27 mouse cellular contexts compared by ENCODE assay signal in the genomic region with DNA sequence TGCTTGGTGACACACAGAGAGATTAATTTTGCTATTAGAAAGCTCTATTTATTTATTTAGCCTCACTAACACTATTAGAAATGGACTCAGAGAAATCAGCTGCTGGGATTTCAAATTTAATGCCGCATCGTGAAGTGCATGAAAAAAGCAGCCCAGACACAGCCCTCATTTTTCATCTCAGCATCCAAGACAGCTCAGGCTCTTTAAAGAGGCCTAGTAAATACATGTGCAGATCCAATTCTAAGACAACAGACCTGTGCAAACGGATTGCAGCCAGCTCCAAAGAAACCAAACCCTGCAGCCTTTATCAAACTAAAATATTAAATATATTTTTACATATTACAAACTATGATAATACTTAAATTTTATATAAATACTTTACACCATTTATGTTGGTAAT.
DNase-seq lines count a peak whose midpoint lies in the region; ATAC-seq and TF ChIP-seq lines count a peak whose summit lies in the region.
"Had no signal": no experiment of that assay in that cellular context is flagged by ENCODE, and none has a peak within 500 bp of the region (broad histone marks: within the 10 kb centered on the region; RNA-seq: fewer than 3 reads in every experiment).

No protein-coding gene starts in this region.

- no peak overlapping the region for H3K27ac ChIP-seq in hindbrain, embryonic 14.5 days
- no peak overlapping the region for H3K27ac ChIP-seq in hindbrain, embryonic 11.5 days (ENCODE audit: low read depth, low read length)
- H3K27ac ChIP-seq in midbrain, postnatal 0 days (ENCODE audit: low read depth, low read length): no peak overlapping the region
- H3K27ac ChIP-seq in midbrain, embryonic 15.5 days: no peak overlapping the region
- no peak overlapping the region for H3K27ac ChIP-seq in hindbrain, postnatal 0 days
- H3K27ac ChIP-seq in forebrain, postnatal 0 days (ENCODE audit: low read depth, low read length): no peak overlapping the region
- H3K27ac ChIP-seq: embryonic facial prominence, embryonic 10.5 days; embryonic facial prominence, embryonic 13.5 days; forebrain, embryonic 12.5 days; gastrocnemius, adult 2 months; heart, embryonic 15.5 days had no signal

- no peak overlapping the region for H3K9ac ChIP-seq in hindbrain, embryonic 14.5 days
- H3K9ac ChIP-seq in hindbrain, embryonic 11.5 days (ENCODE audit: low read depth, low read length): no peak overlapping the region
- H3K9ac ChIP-seq in midbrain, postnatal 0 days (replicated peaks; ENCODE audit: low read length, poor library complexity, severe bottlenecking): no peak overlapping the region
- H3K9ac ChIP-seq in midbrain, embryonic 15.5 days: no peak overlapping the region
- no peak overlapping the region for H3K9ac ChIP-seq in hindbrain, postnatal 0 days (replicated peaks; ENCODE audit: low read length)
- H3K9ac ChIP-seq in forebrain, postnatal 0 days: no peak overlapping the region
- H3K9ac ChIP-seq: embryonic facial prominence, embryonic 13.5 days; forebrain, embryonic 12.5 days; heart, embryonic 12.5 days; heart, embryonic 15.5 days had no signal

- peak; percentile 70 for ATAC-seq in hindbrain, embryonic 14.5 days (ENCODE audit: low FRiP score)
- ATAC-seq in hindbrain, embryonic 11.5 days (ENCODE audit: low FRiP score): no peak
- no peak for ATAC-seq in midbrain, postnatal 0 days (ENCODE audit: low FRiP score)
- ATAC-seq in midbrain, embryonic 15.5 days (replicated peaks): no peak
- ATAC-seq in hindbrain, postnatal 0 days: no peak
- no peak for ATAC-seq in forebrain, postnatal 0 days
- ATAC-seq: CD4-positive, CD25-positive, alpha-beta regulatory T cell, adult 4 months; forebrain, embryonic 16.5 days; intestine, postnatal 0 days had no signal

- TF ChIP-seq CTCF in midbrain, postnatal 0 days (IDR thresholded peaks at IDR 0.05): no peak
- TF ChIP-seq CTCF in hindbrain, postnatal 0 days (IDR thresholded peaks at IDR 0.05; ENCODE audit: low read depth): no peak
- no peak for TF ChIP-seq CTCF in forebrain, postnatal 0 days (IDR thresholded peaks at IDR 0.05; ENCODE audit: low read depth)

- H3K4me2 ChIP-seq in hindbrain, embryonic 14.5 days (replicated peaks): no peak overlapping the region
- no peak overlapping the region for H3K4me2 ChIP-seq in hindbrain, embryonic 11.5 days (replicated peaks; ENCODE audit: low read depth, low read length)
- H3K4me2 ChIP-seq in midbrain, postnatal 0 days (ENCODE audit: low read depth, low read length, poor library complexity, severe bottlenecking): no peak overlapping the region
- H3K4me2 ChIP-seq in midbrain, embryonic 15.5 days: no peak overlapping the region
- H3K4me2 ChIP-seq in hindbrain, postnatal 0 days (ENCODE audit: low read depth, low read length): no peak overlapping the region
- H3K4me2 ChIP-seq in forebrain, postnatal 0 days (ENCODE audit: low read depth): no peak overlapping the region
- H3K4me2 ChIP-seq: embryonic facial prominence, embryonic 13.5 days; forebrain, embryonic 12.5 days; heart, embryonic 12.5 days; heart, embryonic 15.5 days had no signal

- 58% methylated on average over 3 of the region's 3 CpGs for WGBS in hindbrain, embryonic 14.5 days
- WGBS in hindbrain, embryonic 11.5 days: 82% methylated on average over 3 of the region's 3 CpGs
- WGBS in midbrain, postnatal 0 days: 61% methylated on average over 3 of the region's 3 CpGs
- 65% methylated on average over 3 of the region's 3 CpGs for WGBS in midbrain, embryonic 15.5 days
- 61% methylated on average over 3 of the region's 3 CpGs for WGBS in hindbrain, postnatal 0 days
- WGBS in forebrain, postnatal 0 days: 76% methylated on average over 3 of the region's 3 CpGs

- no peak for DNase-seq in hindbrain, embryonic 14.5 days (ENCODE audit: low spot score)
- no peak for DNase-seq in hindbrain, embryonic 11.5 days (ENCODE audit: low spot score)
- peak; percentile 35 for DNase-seq in midbrain, postnatal 0 days (ENCODE audit: low spot score)
- DNase-seq in hindbrain, postnatal 0 days (ENCODE audit: low spot score): peak; percentile 32
- no peak for DNase-seq in forebrain, postnatal 0 days
- DNase-seq: adrenal gland, adult 2 months; adrenal gland, postnatal 14 days; cerebellum, adult 11-12 months; cerebellum, adult 8-10 months; cerebellum, postnatal 10 days; cerebellum, postnatal 36 days; embryo, embryonic 11 days; gastrocnemius, adult 2 months; gastrocnemius, postnatal 14 days; heart, adult 18-20 months; heart, postnatal 10 days; heart, postnatal 36 days had no signal

- H3K9me3 ChIP-seq in hindbrain, embryonic 14.5 days (ENCODE audit: control insufficient read depth, low read length): no peaks in the 10 kb centered on the region
- H3K9me3 ChIP-seq in hindbrain, embryonic 11.5 days (ENCODE audit: control insufficient read depth, low read length): no peaks in the 10 kb centered on the region
- H3K9me3 ChIP-seq in midbrain, postnatal 0 days (ENCODE audit: low read length): no peaks in the 10 kb centered on the region
- no peaks in the 10 kb centered on the region for H3K9me3 ChIP-seq in midbrain, embryonic 15.5 days
- H3K9me3 ChIP-seq in hindbrain, postnatal 0 days (ENCODE audit: low read length): no peaks in the 10 kb centered on the region
- no peaks in the 10 kb centered on the region for H3K9me3 ChIP-seq in forebrain, postnatal 0 days (ENCODE audit: low read length)
- H3K9me3 ChIP-seq: embryonic facial prominence, embryonic 10.5 days; embryonic facial prominence, embryonic 13.5 days; forebrain, embryonic 12.5 days; heart, embryonic 12.5 days; heart, embryonic 15.5 days had no signal

- H3K36me3 ChIP-seq in hindbrain, embryonic 14.5 days (replicated peaks; ENCODE audit: control insufficient read depth, insufficient read depth): no peaks in the 10 kb centered on the region
- H3K36me3 ChIP-seq in hindbrain, embryonic 11.5 days (ENCODE audit: control insufficient read depth, insufficient read depth, low read length): no peaks in the 10 kb centered on the region
- H3K36me3 ChIP-seq in midbrain, postnatal 0 days (ENCODE audit: insufficient read depth, low read length): no peaks in the 10 kb centered on the region
- no peaks in the 10 kb centered on the region for H3K36me3 ChIP-seq in midbrain, embryonic 15.5 days (replicated peaks)
- no peaks in the 10 kb centered on the region for H3K36me3 ChIP-seq in hindbrain, postnatal 0 days (ENCODE audit: insufficient read depth, low read length)
- no peaks in the 10 kb centered on the region for H3K36me3 ChIP-seq in forebrain, postnatal 0 days (ENCODE audit: insufficient read depth)
- H3K36me3 ChIP-seq: embryonic facial prominence, embryonic 10.5 days; embryonic facial prominence, embryonic 13.5 days; forebrain, embryonic 12.5 days; heart, embryonic 12.5 days; heart, embryonic 15.5 days had no signal

- no peak overlapping the region for H3K4me3 ChIP-seq in hindbrain, embryonic 14.5 days (replicated peaks; ENCODE audit: low read length)
- H3K4me3 ChIP-seq in hindbrain, embryonic 11.5 days (ENCODE audit: low read depth, low read length): no peak overlapping the region
- no peak overlapping the region for H3K4me3 ChIP-seq in midbrain, postnatal 0 days (ENCODE audit: low read depth, low read length)
- H3K4me3 ChIP-seq in midbrain, embryonic 15.5 days: no peak overlapping the region
- H3K4me3 ChIP-seq in hindbrain, postnatal 0 days (ENCODE audit: low read length): no peak overlapping the region
- no peak overlapping the region for H3K4me3 ChIP-seq in forebrain, postnatal 0 days (ENCODE audit: low read depth, low read length)
- H3K4me3 ChIP-seq: embryonic facial prominence, embryonic 10.5 days; embryonic facial prominence, embryonic 13.5 days; erythroblast, embryonic 14.5 days; forebrain, embryonic 12.5 days; gastrocnemius, adult 2 months; heart, embryonic 12.5 days; heart, embryonic 15.5 days had no signal

- no peaks in the 10 kb centered on the region for H3K4me1 ChIP-seq in hindbrain, embryonic 14.5 days (replicated peaks; ENCODE audit: control insufficient read depth, insufficient read depth, low read length)
- no peaks in the 10 kb centered on the region for H3K4me1 ChIP-seq in hindbrain, embryonic 11.5 days (replicated peaks; ENCODE audit: control insufficient read depth, insufficient read depth, low read length)
- H3K4me1 ChIP-seq in midbrain, postnatal 0 days (ENCODE audit: insufficient read depth, low read length): no peaks in the 10 kb centered on the region
- H3K4me1 ChIP-seq in midbrain, embryonic 15.5 days: no peaks in the 10 kb centered on the region
- H3K4me1 ChIP-seq in hindbrain, postnatal 0 days (ENCODE audit: insufficient read depth, low read length): no peaks in the 10 kb centered on the region
- no peaks in the 10 kb centered on the region for H3K4me1 ChIP-seq in forebrain, postnatal 0 days (ENCODE audit: insufficient read depth)
- H3K4me1 ChIP-seq: embryonic facial prominence, embryonic 10.5 days; embryonic facial prominence, embryonic 13.5 days; forebrain, embryonic 12.5 days; heart, embryonic 12.5 days; heart, embryonic 15.5 days had no signal

- no peaks in the 10 kb centered on the region for H3K27me3 ChIP-seq in hindbrain, embryonic 14.5 days (ENCODE audit: control insufficient read depth, insufficient read depth, low read length)
- H3K27me3 ChIP-seq in hindbrain, embryonic 11.5 days (ENCODE audit: control insufficient read depth, insufficient read depth, low read length): no peaks in the 10 kb centered on the region
- no peaks in the 10 kb centered on the region for H3K27me3 ChIP-seq in midbrain, postnatal 0 days (ENCODE audit: insufficient read depth, low read length)
- no peaks in the 10 kb centered on the region for H3K27me3 ChIP-seq in midbrain, embryonic 15.5 days (replicated peaks)
- no peaks in the 10 kb centered on the region for H3K27me3 ChIP-seq in hindbrain, postnatal 0 days (ENCODE audit: insufficient read depth, low read length)
- H3K27me3 ChIP-seq in forebrain, postnatal 0 days (ENCODE audit: insufficient read depth, low read length): no peaks in the 10 kb centered on the region
- H3K27me3 ChIP-seq: embryonic facial prominence, embryonic 13.5 days; forebrain, embryonic 12.5 days; heart, embryonic 12.5 days; heart, embryonic 15.5 days had no signal

Comparison
In these comparisons a context has a peak if more than half of its experiments do, and no peak if none do; other contexts are left out.
1. DNase-seq: peak in midbrain, postnatal 0 days (single experiment) and hindbrain, postnatal 0 days (single experiment); none in hindbrain, embryonic 14.5 days (single experiment), hindbrain, embryonic 11.5 days (single experiment) and forebrain, postnatal 0 days (single experiment).